Mouse (Mus musculus) liver, embryonic 12.5 days (tissue): ENCODE results near the gene Kalrn. TPM values are rescaled to one million over a fixed set of nuclear protein-coding genes. Genes with fewer than 3 reads are reported as not detected.
A peak's percentile ranks its signal among the peaks of the same experiment; 100 is the strongest.

Experiments
- ATAC-seq: fragments of 200-750 bp; cut with Nextera tagmentation; 2 replicates; pipeline ENCODE4 v1.8.0; 2017; ENCODE audit warnings: moderate number of reproducible peaks, mild to moderate bottlenecking, moderate library complexity
- H3K27ac ChIP-seq: fragments of 300-500 bp; sonication (generic); 2 replicates; pipeline ENCODE4 v1.5.1; 2016; ENCODE audit warnings: mild to moderate bottlenecking
- H3K27me3 ChIP-seq: fragments of 300-500 bp; sonication (generic); replicated peaks from 2 replicates; pipeline ENCODE4 v1.6.1; 2016; ENCODE audit warnings: mild to moderate bottlenecking, moderate library complexity
- H3K36me3 ChIP-seq: fragments of 300-500 bp; sonication (generic); 2 replicates; pipeline ENCODE4 v1.6.1; 2016; ENCODE audit warnings: mild to moderate bottlenecking, moderate library complexity
- H3K4me1 ChIP-seq: fragments of 300-500 bp; sonication (generic); 2 replicates; pipeline ENCODE4 v1.6.1; 2016
- H3K4me2 ChIP-seq: fragments of 300-500 bp; sonication (generic); 2 replicates; pipeline ENCODE4 v1.6.1; 2016; ENCODE audit warnings: mild to moderate bottlenecking, moderate library complexity
- H3K4me3 ChIP-seq: fragments of 300-500 bp; sonication (generic); 2 replicates; pipeline ENCODE4 v1.5.1; 2016; ENCODE audit warnings: mild to moderate bottlenecking, moderate library complexity
- H3K9ac ChIP-seq: fragments of 300-500 bp; sonication (generic); 2 replicates; pipeline ENCODE4 v1.6.1; 2016; ENCODE audit warnings: mild to moderate bottlenecking, moderate library complexity
- H3K9me3 ChIP-seq: fragments of 300-500 bp; sonication (generic); replicated peaks from 2 replicates; pipeline ENCODE4 v1.6.1; 2016; ENCODE audit warnings: mild to moderate bottlenecking, moderate library complexity
- WGBS: fragments of 180-500 bp; shearing (Covaris S2); methylation state at CpG from one replicate; pipeline ENCODE4 v1.1.7; 2016; ENCODE audit not compliant: insufficient replicate concordance; 5-methylcytosine and 5-hydroxymethylcytosine counted together
- polyA plus RNA-seq: library from polyadenylated mRNA; unstranded; fragments of >200 nt; fragmentation: Nextera tagmentation; extraction: Ambion mirVana; gene quantifications from 2 replicates; pipeline ENCODE4 v1.2.1, GENCODE M21; 2016

Kalrn gene
- polyA plus RNA-seq: 18.4 and 18.6 TPM in 2 replicates

- Histone ChIP-seq H3K4me1 (peaks cover 12% of the 10 kb centered on the region), H3K9ac (peak within 1 kb of the TSS; percentile 55), H3K27me3 (peaks cover 77% of the 10 kb centered on the region), H3K36me3 (no peaks in the 10 kb centered on the region), H3K4me2 (peak within 1 kb of the TSS; percentile 73), H3K9me3 (no peaks in the 10 kb centered on the region), H3K4me3 (peak within 1 kb of the TSS; percentile 61), H3K27ac (no peak within 1 kb of the TSS; the same call in 1 of the 2 replicates)
- under 1% methylated on average over 42 of the region's 84 CpGs for WGBS
- ATAC-seq: peak; percentile 65; the same call in 1 of the 2 replicates
Measured at GRCm38 (mm10) chr16:34573151-34573802, at the start of gene Kalrn. TSS of gene Kalrn (minus strand) at chr16:34573532.

- H3K4me3 ChIP-seq: no peak overlapping the region
- no peaks in the 10 kb centered on the region for H3K4me1 ChIP-seq
- H3K9me3 ChIP-seq: no peaks in the 10 kb centered on the region
- no peak overlapping the region for H3K4me2 ChIP-seq
- H3K27ac ChIP-seq: no peak overlapping the region
- no peaks in the 10 kb centered on the region for H3K36me3 ChIP-seq
- WGBS: 52% methylated on average over 2 of the region's 2 CpGs
- H3K27me3 ChIP-seq: no peaks in the 10 kb centered on the region
- no peak for ATAC-seq
- H3K9ac ChIP-seq: no peak overlapping the region
Measured at GRCm38 (mm10) chr16:34614021-34614420, 40.7 kb upstream of the Kalrn start.

GRCm38 (mm10) chr16:34610137-34610536 lies 36.8 kb upstream of the Kalrn start:
- Histone ChIP-seq H3K9me3 (no peaks in the 10 kb centered on the region), H3K9ac (no peak overlapping the region), H3K4me1 (no peaks in the 10 kb centered on the region), H3K4me3 (no peak overlapping the region), H3K27me3 (no peaks in the 10 kb centered on the region), H3K36me3 (no peaks in the 10 kb centered on the region), H3K4me2 (no peak overlapping the region), H3K27ac (no peak overlapping the region)
- WGBS: 27% methylated on average over 1 of the region's 1 CpGs
- ATAC-seq: no peak

GRCm38 (mm10) chr16:34605679-34606078 lies 32.3 kb upstream of the Kalrn start:
- Histone ChIP-seq H3K4me2 (no peak overlapping the region), H3K27me3 (no peaks in the 10 kb centered on the region), H3K36me3 (no peaks in the 10 kb centered on the region), H3K9me3 (no peaks in the 10 kb centered on the region), H3K4me1 (no peaks in the 10 kb centered on the region), H3K4me3 (no peak overlapping the region), H3K27ac (no peak overlapping the region), H3K9ac (no peak overlapping the region)
- 26% methylated on average over 3 of the region's 3 CpGs for WGBS
- no peak for ATAC-seq

GRCm38 (mm10) chr16:34603854-34604253 lies 30.5 kb upstream of the Kalrn start:
- no peak overlapping the region for H3K9ac ChIP-seq
- no peak overlapping the region for H3K4me3 ChIP-seq
- no peaks in the 10 kb centered on the region for H3K36me3 ChIP-seq
- H3K27me3 ChIP-seq: no peaks in the 10 kb centered on the region
- H3K27ac ChIP-seq: no peak overlapping the region
- H3K9me3 ChIP-seq: no peaks in the 10 kb centered on the region
- H3K4me1 ChIP-seq: no peaks in the 10 kb centered on the region
- WGBS: 49% methylated on average over 6 of the region's 6 CpGs
- no peak overlapping the region for H3K4me2 ChIP-seq
- ATAC-seq: no peak

GRCm38 (mm10) chr16:34603076-34603475 lies 29.7 kb upstream of the Kalrn start:
- H3K27me3 ChIP-seq: no peaks in the 10 kb centered on the region
- H3K4me3 ChIP-seq: no peak overlapping the region
- no peak for ATAC-seq

GRCm38 (mm10) chr16:34601954-34602353 lies 28.6 kb upstream of the Kalrn start:
- no peak overlapping the region for H3K4me3 ChIP-seq
- no peaks in the 10 kb centered on the region for H3K27me3 ChIP-seq
- no peaks in the 10 kb centered on the region for H3K4me1 ChIP-seq
- no peak overlapping the region for H3K27ac ChIP-seq
- H3K36me3 ChIP-seq: no peaks in the 10 kb centered on the region
- no peaks in the 10 kb centered on the region for H3K9me3 ChIP-seq
- 66% methylated on average over 4 of the region's 4 CpGs for WGBS
- ATAC-seq: no peak
- no peak overlapping the region for H3K9ac ChIP-seq
- H3K4me2 ChIP-seq: no peak overlapping the region

More at GRCm38 (mm10) chr16:34603076-34603475, 29.7 kb upstream of the Kalrn start:
- Histone ChIP-seq H3K27ac (no peak overlapping the region), H3K4me2 (no peak overlapping the region), H3K9me3 (no peaks in the 10 kb centered on the region), H3K36me3 (no peaks in the 10 kb centered on the region), H3K4me1 (no peaks in the 10 kb centered on the region), H3K9ac (no peak overlapping the region)
- 55% methylated on average over 4 of the region's 4 CpGs for WGBS

GRCm38 (mm10) chr16:34595294-34595693 lies 22.0 kb upstream of the Kalrn start:
- Histone ChIP-seq H3K9ac (no peak overlapping the region), H3K4me2 (no peak overlapping the region), H3K4me1 (no peaks in the 10 kb centered on the region), H3K36me3 (no peaks in the 10 kb centered on the region), H3K27me3 (no peaks in the 10 kb centered on the region), H3K27ac (no peak overlapping the region), H3K4me3 (no peak overlapping the region), H3K9me3 (no peaks in the 10 kb centered on the region)
- ATAC-seq: no peak
- 25% methylated on average over 3 of the region's 3 CpGs for WGBS

GRCm38 (mm10) chr16:34594597-34595262 lies 21.4 kb upstream of the Kalrn start:
- Histone ChIP-seq H3K9ac (no peak overlapping the region), H3K36me3 (no peaks in the 10 kb centered on the region)

GRCm38 (mm10) chr16:34592696-34593095 lies 19.4 kb upstream of the Kalrn start:
- ATAC-seq: no peak
- Histone ChIP-seq H3K27me3 (no peaks in the 10 kb centered on the region), H3K4me1 (no peaks in the 10 kb centered on the region), H3K36me3 (no peaks in the 10 kb centered on the region), H3K4me2 (no peak overlapping the region), H3K27ac (no peak overlapping the region), H3K9ac (no peak overlapping the region), H3K9me3 (no peaks in the 10 kb centered on the region), H3K4me3 (no peak overlapping the region)
- 61% methylated on average over 2 of the region's 2 CpGs for WGBS

More at GRCm38 (mm10) chr16:34594597-34595262, 21.4 kb upstream of the Kalrn start:
- no peak for ATAC-seq
- no peaks in the 10 kb centered on the region for H3K4me1 ChIP-seq
- H3K27me3 ChIP-seq: no peaks in the 10 kb centered on the region
- WGBS: 54% methylated on average over 8 of the region's 8 CpGs
- no peak overlapping the region for H3K4me3 ChIP-seq
- no peak overlapping the region for H3K27ac ChIP-seq
- no peaks in the 10 kb centered on the region for H3K9me3 ChIP-seq
- no peak overlapping the region for H3K4me2 ChIP-seq

- no peaks in the 10 kb centered on the region for H3K4me1 ChIP-seq
- H3K9ac ChIP-seq: no peak overlapping the region
- H3K27me3 ChIP-seq: no peaks in the 10 kb centered on the region
- H3K4me3 ChIP-seq: no peak overlapping the region
- H3K27ac ChIP-seq: no peak overlapping the region
- no peak overlapping the region for H3K4me2 ChIP-seq
- H3K9me3 ChIP-seq: no peaks in the 10 kb centered on the region
- no peak for ATAC-seq
- no peaks in the 10 kb centered on the region for H3K36me3 ChIP-seq
- WGBS: 72% methylated on average over 1 of the region's 1 CpGs
Measured at GRCm38 (mm10) chr16:34591934-34592333, 18.6 kb upstream of the Kalrn start.

- Histone ChIP-seq H3K4me3 (no peak overlapping the region), H3K4me1 (no peaks in the 10 kb centered on the region), H3K27me3 (peaks cover 14% of the 10 kb centered on the region), H3K27ac (no peak overlapping the region), H3K9me3 (no peaks in the 10 kb centered on the region), H3K4me2 (no peak overlapping the region), H3K36me3 (no peaks in the 10 kb centered on the region), H3K9ac (no peak overlapping the region)
- no peak for ATAC-seq
- 74% methylated on average over 4 of the region's 4 CpGs for WGBS
Measured at GRCm38 (mm10) chr16:34579671-34580326, 6.5 kb upstream of the Kalrn start.
